Mouse (Mus musculus): ENCODE measurements around the gene Tmem106a.

Gene Tmem106a

GRCm38 (mm10) chr11:101640857-101641709 is 59.0 kb downstream of the Tmem106a start:
- peak; percentile 84 for DNase-seq (ENCODE audit: low read depth)
